Mouse (Mus musculus) heart, postnatal 14 days (tissue): ENCODE measurements around the gene St6gal1. TPM values are rescaled to one million over a fixed set of nuclear protein-coding genes. Genes with fewer than 3 reads are reported as not detected.

Source experiments
- DNase-seq, 2 experiments: peaks; one replicate each; pipeline ENCODE4 v3.0.0; 2021 to 2022
- intact Hi-C: fragments of 180-260 bp; cut with DNase I; formaldehyde crosslinking; loops from one replicate; pipeline ENCODE4 v1.15.1; 2025
- total RNA-seq, 2 experiments: library from RNA; stranded (reverse); gene quantifications; 2 replicates each; pipeline ENCODE4 v1.2.3; 2021

The St6gal1 gene
- total RNA-seq, 2 experiments from 2014 or later, result 12.4 to 13.3 TPM

- DNase-seq, result no peak
- intact Hi-C loops, result loop anchor here (5.0 kb wide), 1 partner anchor 43 kb away; no protein-coding TSS in a partner anchor
These were observed 45.7 kb downstream of the St6gal1 start for GRCm38 (mm10) chr16:23269984-23270912.

DNA sequence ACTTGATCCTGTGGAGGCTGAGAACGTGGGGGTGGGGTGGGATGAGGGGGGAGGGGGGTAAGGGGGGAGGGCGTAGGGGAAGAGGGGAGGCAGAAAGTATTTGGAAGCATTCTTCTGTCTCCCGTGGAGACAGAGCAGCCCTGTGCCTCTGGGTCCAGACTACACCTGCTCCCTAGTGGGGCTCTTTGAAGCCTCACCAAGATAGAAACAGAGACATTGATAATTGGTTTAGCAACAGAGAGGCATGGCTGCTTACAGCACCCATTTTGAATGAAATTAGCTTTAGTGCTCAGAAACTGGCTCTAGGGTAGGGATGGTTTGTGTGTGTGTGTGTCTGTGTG is 46.3 kb downstream of the St6gal1 start:
- no peak for DNase-seq
- intact Hi-C loops, result loop anchor here (5.0 kb wide), 1 partner anchor 44 kb away; no protein-coding TSS in a partner anchor

GRCm38 (mm10) chr16:23271746-23272520 is 47.4 kb downstream of the St6gal1 start:
- intact Hi-C loops, result loop anchor here (5.0 kb wide), 1 partner anchor 45 kb away; no protein-coding TSS in a partner anchor
- no peak for DNase-seq

GRCm38 (mm10) chr16:23272521-23273230 is 48.1 kb downstream of the St6gal1 start:
- no peak for DNase-seq
- intact Hi-C loops, result loop anchor here (5.0 kb wide), 1 partner anchor 45 kb away; no protein-coding TSS in a partner anchor

DNA sequence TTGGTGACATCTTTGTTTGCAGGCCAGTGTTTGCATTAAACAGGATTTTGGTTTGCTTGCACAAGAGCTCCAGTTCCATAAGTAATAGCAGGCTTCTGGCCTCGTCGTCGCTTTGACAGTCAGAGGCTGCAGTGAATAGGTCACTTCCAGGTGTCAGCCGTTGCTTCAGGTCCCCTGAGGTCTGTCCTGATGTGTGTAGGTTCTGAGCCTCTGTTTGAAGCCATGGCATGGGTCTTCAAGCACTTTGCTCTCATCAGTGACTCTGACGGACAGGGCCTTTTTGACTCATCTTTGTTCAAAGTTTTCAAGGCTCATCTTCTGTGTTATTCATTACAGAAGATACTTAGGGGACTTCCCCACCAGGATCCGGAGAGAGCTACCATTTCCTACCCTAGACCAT is 49.5 kb downstream of the St6gal1 start:
- no peak for DNase-seq
- intact Hi-C loops, result loop anchor here (5.0 kb wide), 1 partner anchor 47 kb away; no protein-coding TSS in a partner anchor

DNA sequence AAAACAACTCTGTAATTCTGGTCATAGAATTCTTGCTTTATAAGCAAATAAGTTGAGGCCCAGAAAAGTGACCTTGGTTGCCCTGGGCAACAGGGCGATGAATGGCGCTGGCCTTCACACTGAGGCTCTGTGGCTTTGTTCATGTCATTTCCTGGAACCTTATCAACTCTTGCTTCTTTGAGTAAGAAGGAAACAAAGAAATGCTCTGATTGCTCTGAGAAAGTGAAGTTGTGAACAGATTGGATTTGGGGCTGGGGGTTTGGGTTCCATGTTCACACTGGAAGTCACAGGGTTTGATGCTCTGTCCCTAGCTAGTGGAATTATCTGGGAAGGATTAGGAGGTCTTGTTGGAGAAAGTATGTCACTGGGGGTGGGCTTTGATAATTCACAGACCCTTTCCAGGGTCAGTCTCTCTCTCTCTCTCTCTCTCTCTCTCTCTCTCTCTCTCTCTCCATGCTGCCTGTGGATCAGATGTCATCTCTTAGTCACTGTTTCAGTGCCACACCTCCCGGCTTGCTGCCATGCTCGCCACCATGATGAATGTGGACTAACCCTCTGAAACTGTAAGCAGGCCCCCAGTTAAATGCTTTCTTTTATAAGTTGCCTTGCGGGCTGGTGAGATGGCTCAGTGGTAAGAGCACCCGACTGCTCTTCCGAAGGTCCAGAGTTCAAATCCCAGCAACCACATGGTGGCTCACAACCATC is 50.2 kb downstream of the St6gal1 start:
- no peak for DNase-seq
- intact Hi-C loops, result loop anchor here (5.0 kb wide), 1 partner anchor 47 kb away; no protein-coding TSS in a partner anchor

DNA sequence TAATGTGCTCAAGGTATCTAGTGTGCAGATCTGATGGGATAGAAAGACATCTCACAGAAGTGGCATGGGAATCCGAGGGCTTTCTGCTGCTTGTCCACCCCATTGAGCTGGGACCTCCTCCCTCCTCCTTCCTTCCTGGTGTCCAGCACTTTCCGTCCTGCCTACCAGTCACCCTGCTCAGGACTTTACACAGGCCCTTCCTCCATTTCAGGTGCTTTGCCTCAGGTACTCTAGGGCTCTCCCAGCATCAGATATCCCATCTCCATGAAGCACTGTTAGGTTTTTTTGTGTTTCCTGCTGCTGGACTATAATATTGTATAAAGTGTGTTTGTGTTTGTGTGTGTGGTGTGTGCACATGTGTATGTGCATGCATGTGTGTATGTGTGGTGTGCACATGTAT is 51.1 kb downstream of the St6gal1 start:
- no peak for DNase-seq
- intact Hi-C loops, result no loop called here

DNA sequence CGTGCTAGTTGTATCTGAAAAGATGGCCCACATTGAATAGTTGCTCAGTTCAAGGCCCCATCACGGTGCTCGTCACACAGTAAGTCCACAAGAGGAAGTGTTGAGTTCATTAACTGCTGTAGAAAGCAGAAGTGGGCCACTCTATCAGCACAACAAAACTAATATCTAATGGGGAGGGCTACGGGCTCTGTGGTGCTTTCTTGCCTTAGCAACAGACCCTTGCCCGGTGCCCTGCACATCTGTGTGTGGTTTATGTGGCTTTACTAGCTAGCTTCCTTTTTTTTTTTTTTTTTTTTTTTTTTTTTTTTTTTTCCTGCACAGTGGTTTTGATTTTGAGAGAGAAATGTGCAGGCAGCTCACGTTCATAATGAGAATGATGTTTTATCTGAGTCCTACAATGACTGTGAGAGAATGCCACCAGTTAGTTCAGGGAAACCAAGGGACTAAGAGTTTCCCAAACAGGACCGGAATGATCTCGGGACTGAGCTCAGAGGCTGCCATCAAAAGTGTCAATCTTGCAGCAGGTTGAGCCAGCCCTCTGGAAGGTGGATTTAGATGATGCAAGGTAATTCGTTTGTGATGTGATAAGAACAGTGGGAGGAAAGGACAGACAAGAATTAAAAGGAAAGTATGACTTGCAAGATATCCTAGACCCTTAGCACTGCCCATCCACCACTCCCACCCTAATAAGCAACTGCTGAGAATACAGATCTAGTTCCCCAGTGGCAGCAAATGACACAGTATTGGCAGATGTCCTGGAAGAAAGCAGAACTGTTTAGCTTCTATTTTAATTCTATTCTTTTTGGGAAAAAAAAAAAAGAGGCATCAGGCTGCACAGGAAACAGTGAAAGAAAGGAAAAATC is 55.6 kb downstream of the St6gal1 start:
- intact Hi-C loops, result no loop called here
- DNase-seq, result no peak

DNA sequence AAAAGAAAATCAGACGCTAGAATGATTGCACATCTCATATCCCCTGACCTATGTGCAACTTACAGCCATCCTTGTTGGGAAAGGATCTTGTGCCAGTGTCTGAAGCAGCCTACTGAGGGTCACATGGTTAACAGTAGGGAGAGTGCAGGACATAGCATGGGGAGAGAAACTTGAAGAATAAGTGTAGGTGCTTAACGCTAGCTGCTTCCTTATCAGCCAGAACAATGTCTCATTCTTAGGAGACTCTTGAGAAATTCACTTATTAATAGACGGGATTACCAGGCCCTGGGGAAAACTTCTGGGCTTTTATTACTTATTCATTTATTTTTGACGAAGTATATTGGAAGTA is 56.2 kb downstream of the St6gal1 start:
- DNase-seq, result no peak
- intact Hi-C loops, result no loop called here

- intact Hi-C loops, result no loop called here
- DNase-seq, result no peak
These were observed 57.7 kb downstream of the St6gal1 start for GRCm38 (mm10) chr16:23282241-23282640.

DNA sequence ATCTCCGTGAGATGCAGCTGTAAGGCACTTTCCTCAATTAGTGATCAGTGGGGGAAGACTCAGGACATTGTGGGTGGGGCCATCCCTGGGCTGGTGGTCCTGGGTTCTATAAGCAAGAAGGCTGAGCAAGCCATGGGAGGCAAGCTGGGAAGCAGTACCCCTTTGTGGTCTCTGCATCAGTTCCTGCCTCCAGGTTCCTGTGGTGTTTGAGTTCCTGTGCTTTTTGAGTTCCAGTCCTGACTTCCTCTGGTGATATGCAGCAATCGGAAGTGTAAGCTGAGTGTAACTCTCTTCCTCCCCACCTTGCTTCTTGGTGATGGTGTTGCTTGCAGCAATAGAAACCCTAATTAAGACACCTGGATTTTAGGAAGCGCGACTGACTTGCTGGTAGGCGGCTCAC is 58.4 kb downstream of the St6gal1 start:
- no peak for DNase-seq
- intact Hi-C loops, result no loop called here

GRCm38 (mm10) chr16:23283677-23284076 is 59.1 kb downstream of the St6gal1 start:
- no peak for DNase-seq
- intact Hi-C loops, result no loop called here

- DNase-seq, result no peak
- intact Hi-C loops, result loop anchor here (5.0 kb wide), 1 partner anchor 57 kb away; no protein-coding TSS in a partner anchor
These were observed 60.2 kb downstream of the St6gal1 start for GRCm38 (mm10) chr16:23284470-23285394.

DNA sequence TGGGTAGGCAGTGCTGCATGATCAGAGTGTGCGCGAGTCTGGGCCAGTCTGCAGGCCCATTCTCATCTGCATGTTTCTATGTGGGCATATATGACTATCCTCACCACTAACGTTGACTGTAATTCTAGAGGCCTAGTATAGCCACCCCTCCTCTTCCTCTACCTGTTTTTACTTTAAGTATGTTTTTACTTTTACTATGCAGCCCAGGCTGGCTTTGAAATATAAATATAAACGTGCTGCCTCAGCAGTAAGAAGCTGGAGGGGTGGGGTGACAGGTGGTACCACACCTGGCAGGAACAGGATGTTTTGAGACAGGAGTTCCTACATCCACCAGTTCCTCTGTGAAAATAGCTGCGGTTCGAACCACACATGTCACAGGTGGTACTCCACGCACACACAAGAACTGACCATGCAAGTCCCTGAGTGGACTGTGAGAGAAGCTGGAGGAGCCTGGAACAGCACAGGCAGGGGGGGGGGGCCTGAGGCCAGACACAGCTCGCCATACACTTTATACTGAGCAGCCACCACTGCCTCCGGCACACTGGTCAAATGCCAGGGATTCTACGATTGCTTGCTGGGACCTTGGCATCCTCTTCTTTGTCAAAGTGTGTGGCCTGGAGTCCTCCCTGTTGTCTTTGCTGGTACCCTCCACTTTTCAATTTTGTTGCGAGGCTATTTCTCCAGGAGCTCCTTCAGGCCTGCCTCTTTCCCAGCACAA is 62.0 kb downstream of the St6gal1 start:
- intact Hi-C loops, result loop anchor here (5.0 kb wide), 1 partner anchor 59 kb away; no protein-coding TSS in a partner anchor
- no peak for DNase-seq

- intact Hi-C loops, result loop anchor here (5.0 kb wide), 1 partner anchor 60 kb away; no protein-coding TSS in a partner anchor
- no peak for DNase-seq
These were observed 62.9 kb downstream of the St6gal1 start for GRCm38 (mm10) chr16:23287312-23288040.

GRCm38 (mm10) chr16:23288103-23288502 is 63.6 kb downstream of the St6gal1 start:
- no peak for DNase-seq

More at GRCm38 (mm10) chr16:23288103-23288502, 63.6 kb downstream of the St6gal1 start:
- intact Hi-C loops, result loop anchor here (5.0 kb wide), 1 partner anchor 61 kb away; no protein-coding TSS in a partner anchor
